Mouse (Mus musculus): ENCODE measurements around the gene Hoxb6.

The Hoxb6 gene

DNA sequence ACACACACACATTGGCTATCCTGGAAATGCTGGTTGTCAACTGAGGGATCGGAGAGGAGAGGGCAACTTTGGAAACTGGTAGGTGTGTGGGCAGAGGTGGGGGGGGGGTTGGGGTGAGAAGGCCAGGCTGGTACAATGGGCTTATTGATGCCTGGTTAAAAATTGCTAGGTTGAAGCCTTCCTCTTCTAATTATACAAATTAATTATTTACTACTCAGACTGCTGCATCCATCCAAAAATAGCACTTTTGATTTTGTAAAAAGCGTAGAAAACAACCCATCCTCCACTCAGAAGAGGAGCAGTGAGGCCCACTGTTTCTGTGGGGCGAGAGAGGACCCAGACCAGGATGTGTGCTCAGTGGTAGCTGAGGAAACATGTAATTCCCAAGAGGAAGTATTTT is 42.7 kb downstream of the Hoxb6 start:
- DNase-seq (ENCODE audit: low spot score in 2 of 2) = no peak

DNA sequence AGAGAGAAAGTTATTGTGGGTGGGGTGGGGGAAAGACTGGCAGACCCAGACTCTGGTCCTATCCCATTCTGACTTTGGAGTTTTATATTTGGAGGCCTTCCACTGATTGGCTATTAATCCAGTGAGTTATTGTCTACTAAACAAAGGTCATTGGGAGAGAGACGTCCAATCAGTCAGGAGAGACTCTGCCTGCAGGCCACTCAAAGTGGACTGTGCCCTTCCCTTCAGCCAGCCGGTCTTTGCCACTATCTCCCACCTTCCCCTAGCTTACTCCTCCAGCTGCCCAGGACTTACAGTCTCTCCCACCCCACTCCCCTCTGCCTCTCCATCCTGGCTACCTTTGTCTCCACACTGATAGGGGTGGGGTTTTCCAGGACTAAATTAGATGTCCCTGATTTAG is 44.3 kb downstream of the Hoxb6 start:
- DNase-seq (ENCODE audit: low spot score in 2 of 2) = no peak

DNA sequence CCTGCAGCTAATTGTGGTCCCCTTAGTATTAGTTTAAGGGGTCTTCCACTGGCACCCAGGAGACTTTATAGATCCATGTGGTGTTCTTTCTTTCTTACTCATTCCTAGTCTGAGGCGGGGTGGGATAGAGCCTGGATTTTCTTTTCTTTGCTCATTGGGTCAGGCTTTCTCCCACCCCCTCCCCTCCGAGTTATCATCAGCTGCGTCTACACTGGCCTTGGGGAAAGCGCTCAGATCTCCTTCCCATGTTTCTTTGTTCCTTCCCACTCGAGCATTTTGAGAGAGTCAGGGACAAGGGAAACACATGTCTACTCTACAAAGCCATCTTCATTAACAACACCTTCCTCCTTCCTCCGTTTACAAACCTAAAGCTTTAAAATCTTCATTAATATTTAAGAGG is 44.8 kb downstream of the Hoxb6 start:
- DNase-seq (ENCODE audit: low spot score in 2 of 2) = no peak

DNA sequence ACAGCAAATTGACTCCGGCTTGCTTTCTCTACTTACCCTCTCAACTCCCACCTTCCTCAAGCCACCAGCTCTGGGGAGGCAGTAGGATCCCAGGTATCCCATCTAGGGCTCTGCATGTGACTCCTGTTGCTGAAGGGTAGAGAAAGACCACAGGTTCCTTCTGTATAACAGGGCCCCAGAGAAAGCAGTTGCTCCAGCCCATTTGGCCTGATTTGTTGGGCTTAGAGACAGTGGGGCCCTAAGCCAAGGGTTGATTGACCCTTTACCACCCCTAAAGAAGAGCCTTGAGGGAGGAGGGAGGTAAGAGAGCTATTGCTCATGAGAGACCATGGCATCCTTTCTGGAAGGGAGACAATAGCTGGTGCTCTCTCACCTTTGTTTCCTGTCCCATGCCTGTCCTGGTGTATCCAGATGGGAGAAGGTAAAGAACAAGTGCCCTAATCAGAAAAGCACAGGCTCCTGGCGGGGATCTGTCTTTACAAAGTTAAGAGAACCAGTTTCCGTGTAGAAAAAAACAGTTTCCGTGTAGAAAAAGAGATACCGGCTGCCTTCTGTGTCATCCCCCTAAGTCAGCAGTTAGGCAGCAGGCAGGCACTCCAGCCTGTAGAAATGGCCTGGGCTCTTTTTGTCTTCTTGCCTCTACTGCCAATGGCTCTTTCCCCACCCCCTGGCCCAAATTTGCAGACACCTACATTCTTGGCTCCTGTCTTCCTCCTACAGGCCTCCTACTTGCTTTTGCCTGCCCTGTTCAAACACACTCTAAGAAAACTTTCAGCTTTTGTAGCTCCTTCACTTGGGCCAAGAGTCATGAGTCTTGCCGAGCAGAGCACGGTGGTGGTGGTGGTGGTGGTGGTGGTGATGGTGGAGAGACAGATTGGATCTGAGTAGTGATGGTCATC is 46.9 kb downstream of the Hoxb6 start:
- DNase-seq (ENCODE audit: low spot score in 2 of 2) = no peak

DNA sequence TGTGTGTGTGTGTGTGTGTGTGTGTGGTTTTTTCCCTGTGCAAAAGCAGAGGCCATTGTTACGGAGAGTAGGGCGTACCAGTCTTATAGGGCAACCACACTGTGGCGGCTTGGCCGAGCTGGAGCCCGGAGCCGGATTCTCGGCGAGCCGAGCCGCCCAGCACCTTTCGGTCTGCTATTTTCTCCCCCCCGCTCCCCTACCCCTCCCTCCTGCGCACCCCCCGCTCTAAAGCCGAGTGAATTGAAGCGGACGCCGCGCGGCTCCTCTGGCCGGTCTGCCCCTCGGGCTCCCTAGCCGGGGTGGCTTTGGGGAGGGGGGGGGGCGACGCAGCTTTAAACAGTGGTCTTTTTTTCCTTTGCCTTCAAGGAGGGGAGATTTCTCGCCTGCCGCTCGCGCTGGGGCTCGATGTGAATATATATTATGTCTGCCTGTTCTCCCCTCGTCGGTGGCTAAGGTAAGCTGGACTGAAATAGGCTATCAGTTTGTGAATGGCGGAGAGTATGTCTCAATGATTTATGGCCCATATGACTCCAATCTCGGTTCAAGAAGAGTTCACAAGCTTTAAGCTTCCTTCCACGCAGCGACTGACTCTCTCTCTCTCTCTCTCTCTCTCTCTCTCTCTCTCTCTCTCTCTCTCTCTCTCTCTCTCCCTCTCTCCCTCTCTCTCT is 48.6 kb downstream of the Hoxb6 start:
- DNase-seq (ENCODE audit: low spot score in 2 of 2) = no peak

DNA sequence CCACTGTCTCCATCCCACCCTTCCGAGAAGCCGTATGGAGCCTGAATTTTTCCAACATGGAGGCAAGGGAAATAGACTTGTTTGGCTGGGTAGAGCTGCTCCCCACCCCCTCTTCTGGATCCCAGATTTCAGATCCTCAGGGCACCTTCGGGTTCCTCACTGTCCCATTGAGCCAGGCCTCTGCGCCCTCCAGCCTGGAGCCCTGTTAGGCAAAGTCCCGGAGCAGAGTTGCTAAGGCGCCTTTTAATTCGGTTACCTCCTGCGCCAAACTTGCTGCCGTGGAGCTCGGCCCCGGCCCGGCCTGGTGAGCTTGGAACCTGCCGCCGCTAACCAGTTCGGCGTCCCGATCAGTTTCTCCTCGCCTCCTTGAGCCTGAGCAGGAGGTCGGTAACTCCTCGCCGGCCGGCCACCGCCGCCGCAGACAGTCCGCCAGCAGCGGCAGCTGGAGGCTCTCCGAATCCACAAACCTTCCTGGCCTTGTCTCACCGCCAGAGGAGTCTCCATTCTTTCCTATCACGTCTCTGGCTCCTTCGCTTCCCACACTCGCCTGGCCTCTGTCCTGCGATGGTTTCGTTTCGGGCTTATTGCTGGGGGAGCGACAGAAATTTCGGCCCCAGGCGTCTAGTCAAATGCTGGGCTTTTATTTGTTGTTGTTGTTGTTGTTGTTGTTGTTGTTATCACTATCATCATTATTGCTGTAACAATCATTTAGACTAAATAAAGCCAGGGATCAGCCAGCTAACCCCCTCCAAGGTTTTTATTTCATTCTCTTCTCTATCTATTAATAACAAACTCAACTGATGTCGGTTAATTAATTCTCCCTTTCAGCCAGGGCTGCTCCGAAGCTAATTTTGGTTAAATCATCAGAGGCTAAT is 49.7 kb downstream of the Hoxb6 start:
- no peak for DNase-seq (ENCODE audit: low spot score in 2 of 2)

DNA sequence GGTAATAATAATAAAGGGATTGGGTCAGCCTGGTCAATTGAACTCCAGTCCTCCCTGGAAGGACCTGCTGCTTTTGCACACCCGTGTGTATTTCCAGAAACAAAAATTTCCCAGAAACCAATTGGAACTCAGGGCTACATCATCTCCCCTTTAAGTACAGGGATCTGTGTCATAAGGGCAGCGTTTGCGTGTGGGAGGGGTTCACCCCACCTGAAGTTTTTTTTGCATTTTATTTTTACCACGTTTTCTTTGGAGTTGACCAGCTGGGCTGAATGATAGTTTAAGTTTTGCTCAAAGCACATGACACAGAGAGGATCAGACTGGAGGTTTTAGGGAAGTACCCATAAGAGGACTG is 50.3 kb downstream of the Hoxb6 start:
- DNase-seq (ENCODE audit: low spot score in 2 of 2) = no peak

DNA sequence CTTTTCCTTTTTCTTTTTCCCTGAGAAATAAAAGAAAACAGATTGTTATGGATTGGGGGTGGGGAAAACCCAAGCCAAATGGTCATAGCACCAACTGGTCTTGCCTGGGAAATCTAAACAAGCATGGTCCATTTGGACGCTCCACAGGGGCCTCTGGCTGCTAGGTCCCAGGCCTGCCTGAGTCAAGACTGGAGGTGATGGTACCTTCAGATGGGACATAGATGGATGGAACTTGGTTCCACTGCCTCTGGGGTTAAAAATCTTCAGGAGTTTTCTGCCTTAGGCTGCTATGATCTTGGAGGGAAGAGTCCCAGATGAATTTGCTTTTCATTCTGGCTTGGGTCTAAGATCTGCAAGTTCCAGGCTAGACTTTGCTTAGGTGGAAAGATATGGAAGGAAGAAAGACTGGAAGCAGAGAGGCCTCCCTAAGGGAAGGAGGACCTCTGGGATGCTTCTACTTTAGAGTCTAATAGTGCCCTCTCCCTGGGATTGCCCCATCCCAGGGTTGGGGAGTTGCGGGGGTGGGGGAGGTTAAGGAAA is 51.0 kb downstream of the Hoxb6 start:
- DNase-seq (ENCODE audit: low spot score in 2 of 2) = no peak

DNA sequence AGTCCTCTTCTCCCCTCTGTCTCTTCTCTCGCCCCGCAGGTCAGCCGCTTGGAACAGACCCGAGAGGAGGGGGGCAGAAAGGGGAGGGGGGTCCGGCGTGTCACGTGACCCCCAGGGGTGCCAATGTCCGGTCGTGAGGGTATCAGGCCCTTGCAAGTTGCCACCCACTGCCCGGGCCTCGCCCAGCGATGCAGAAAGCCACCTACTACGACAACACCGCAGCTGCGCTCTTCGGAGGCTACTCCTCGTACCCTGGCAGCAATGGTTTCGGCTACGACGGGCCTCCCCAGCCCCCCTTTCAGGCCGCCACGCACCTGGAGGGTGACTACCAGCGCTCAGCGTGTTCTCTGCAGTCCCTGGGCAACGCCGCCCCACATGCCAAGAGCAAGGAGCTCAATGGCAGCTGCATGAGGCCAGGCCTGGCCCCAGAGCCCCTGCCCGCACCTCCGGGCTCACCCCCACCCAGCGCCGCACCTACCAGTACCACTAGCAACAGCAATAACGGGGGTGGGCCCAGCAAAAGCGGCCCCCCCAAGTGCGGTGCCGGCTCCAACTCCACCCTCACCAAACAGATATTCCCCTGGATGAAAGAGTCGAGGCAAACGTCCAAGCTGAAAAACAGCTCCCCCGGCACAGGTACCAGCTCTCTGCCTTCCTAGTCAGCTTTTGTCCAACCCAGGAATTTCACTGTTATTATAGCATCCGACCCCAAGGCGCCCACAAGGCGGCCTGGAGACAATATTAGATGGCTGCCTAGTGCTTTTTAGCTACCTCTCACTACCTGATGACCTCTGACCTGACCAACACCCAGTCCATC is 52.0 kb downstream of the Hoxb6 start:
- DNase-seq (ENCODE audit: low spot score in 2 of 2) = no peak

DNA sequence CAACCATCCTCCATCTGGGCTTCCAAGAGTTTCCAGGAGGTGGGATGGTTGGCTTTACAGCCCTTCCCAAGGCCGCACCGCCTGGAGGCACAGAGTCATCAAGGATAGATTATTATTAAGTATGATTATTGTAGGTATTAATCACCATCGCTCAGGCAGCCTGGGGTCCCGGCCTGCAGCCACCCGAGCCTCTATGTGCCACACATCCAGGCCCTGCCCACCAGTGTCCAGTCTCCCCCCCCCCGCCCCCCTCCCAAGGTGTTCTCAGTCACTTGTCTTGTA is 52.5 kb downstream of the Hoxb6 start:
- no peak for DNase-seq (ENCODE audit: low spot score in 2 of 2)

DNA sequence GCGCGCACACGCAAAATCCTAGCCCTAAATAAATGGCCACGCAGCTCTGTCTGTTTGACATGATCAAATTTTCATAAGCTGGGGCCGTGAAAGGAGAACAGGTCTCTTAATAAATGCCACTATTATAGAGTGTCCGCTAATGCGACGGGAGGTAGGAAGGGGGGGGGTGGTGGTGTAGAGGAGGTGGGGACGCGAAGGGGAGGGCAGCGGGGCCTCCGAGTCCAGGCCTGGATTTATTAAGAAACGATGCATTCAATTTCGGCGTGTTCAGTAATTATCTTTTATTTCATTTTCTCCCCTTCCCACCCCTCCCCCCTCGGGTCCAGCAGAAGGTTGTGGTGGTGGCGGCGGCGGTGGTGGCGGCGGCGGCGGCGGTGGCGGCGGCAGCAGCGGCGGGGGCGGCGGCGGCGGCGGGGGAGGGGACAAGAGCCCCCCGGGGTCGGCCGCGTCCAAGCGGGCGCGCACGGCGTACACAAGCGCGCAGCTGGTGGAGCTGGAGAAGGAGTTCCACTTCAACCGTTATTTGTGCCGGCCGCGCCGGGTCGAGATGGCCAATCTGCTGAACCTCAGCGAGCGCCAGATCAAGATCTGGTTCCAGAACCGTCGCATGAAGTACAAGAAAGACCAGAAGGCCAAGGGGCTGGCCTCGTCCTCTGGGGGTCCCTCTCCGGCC is 53.1 kb downstream of the Hoxb6 start:
- no peak for DNase-seq (ENCODE audit: low spot score in 2 of 2)

DNA sequence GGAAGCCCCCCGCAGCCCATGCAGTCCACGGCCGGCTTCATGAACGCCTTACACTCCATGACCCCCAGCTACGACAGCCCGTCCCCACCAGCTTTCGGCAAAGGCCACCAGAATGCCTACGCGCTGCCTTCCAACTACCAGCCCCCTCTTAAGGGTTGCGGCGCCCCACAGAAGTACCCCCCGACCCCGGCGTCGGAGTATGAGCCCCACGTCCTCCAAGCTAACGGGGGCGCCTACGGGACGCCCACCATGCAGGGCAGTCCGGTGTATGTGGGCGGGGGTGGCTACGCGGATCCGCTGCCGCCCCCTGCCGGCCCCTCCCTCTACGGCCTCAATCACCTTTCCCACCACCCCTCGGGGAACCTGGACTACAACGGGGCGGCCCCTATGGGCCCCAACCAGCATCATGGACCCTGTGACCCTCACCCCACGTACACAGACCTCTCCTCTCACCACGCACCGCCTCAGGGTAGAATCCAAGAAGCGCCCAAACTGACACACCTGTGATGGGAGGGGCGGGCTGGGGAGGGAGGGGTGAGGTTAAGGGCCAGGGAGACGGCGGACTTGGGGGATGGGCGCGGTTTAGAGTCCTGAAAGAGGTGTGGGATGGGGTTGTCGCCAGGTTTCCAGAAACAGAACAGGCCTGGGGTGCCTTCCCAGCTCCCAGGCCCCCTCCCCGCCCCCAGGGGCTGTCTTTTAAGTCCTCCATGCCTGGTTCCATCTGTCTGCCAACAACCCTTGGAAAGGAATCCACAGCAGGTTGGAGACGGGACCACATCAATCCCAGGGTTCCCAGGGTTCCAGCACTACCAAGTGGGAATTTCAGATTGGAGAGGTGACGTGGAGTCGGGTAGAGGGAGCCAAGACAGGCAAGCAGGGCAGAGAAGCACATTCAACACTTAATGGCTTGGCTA is 53.9 kb downstream of the Hoxb6 start:
- no peak for DNase-seq (ENCODE audit: low spot score in 2 of 2)

DNA sequence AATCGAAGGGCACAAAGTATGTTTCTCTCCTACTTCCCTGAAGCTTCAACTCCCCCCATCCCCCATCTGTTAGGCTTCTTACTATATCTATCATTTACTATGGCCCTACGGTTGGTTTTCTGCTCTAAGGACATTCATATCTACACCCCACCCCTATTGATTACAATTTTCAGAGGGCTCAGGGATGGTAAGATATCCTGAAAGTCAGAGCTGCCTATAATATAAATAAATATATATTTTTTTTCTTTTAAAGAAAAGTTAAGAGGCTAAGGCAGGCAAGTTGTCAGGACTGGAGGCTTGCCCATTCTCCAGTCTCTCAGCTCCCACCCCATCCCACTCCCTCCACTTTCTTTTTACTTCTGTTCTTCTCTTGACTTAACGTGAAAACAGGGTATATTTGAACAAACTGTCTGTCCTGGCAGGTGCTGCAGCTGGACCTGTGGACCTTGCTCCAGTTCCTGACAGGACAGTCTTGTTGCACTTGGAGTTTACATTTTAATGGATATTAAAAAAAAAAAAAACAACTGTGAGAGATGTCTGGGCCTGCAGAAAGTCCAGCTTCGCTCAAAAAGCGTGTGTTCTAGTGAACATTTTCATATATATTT is 54.7 kb downstream of the Hoxb6 start:
- no peak for DNase-seq (ENCODE audit: low spot score in 2 of 2)

DNA sequence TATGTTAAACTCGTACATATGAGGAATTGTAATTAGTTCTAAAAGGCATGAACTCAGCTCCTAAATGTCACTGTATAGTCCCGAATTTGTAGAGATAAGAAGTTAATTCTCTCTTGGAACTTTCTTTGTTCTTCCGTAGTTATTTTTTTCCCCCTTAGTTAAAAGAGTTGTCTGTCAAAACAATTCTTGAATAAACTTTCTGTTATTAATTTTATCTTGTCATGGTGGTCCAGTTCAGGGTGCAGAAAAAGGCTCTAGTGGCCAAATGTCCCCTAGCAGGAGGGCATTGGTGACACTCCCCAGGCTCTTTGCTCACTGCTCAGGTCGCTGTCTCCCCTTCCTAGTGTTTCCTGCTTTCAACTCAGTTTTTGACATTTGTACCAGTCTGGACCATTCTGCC is 55.4 kb downstream of the Hoxb6 start:
- DNase-seq (ENCODE audit: low spot score in 2 of 2) = no peak

DNA sequence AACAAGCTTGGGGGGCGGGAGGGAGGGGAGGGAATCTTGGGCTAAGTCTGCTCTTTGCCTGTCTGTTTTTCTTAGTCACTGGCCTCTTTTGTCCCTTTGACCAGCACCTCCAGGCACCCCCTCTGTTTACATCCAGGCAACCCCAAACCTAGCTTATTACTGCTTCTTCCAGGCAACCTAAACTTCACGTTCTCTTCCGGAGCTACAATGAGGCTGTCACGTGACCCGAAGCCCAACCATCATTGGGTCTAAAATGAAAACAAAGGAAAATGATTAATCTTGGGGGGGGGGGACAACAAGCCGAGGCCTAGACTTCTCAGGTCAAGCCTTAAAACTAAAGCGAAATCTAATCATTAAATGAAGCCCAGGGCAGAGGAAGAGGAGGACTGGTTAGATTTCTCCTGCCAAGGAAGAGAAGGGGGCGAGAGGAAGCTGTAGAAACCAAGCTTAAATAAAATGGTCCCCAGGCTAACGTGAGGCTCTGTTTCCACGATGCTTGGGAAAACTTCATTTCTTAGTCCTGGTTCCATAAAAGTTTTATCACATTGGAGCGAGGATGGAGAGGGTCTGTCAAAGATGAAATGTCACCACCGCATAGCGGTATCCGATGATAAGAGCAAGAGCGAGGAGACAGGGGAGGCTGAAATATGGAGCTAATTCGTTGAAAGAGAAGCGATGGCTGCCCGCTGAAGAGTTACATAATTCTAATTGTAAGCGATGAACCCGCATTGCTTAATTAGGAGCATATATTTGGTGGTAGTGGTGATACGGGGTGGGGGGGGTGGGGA is 56.1 kb downstream of the Hoxb6 start:
- no peak for DNase-seq (ENCODE audit: low spot score in 2 of 2)

DNA sequence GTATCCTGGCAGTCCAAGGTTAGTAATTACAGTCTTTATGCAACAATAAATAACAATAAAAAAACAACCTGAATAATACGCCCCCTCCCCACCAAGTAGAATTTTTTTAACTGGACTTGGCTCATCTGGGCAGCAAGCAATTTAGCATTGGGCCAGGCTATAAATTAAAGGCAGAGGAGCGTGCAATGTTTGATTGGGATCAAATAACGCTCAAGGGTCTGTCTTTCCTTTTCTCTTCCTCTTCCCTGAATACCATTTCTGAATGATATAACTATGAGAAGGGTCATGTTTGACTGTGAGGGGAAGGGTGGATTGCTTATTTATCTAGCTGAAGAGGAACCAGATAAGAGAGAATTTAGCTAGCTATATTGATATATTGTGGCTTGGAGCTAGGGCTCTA is 56.7 kb downstream of the Hoxb6 start:
- no peak for DNase-seq (ENCODE audit: low spot score in 2 of 2)

DNA sequence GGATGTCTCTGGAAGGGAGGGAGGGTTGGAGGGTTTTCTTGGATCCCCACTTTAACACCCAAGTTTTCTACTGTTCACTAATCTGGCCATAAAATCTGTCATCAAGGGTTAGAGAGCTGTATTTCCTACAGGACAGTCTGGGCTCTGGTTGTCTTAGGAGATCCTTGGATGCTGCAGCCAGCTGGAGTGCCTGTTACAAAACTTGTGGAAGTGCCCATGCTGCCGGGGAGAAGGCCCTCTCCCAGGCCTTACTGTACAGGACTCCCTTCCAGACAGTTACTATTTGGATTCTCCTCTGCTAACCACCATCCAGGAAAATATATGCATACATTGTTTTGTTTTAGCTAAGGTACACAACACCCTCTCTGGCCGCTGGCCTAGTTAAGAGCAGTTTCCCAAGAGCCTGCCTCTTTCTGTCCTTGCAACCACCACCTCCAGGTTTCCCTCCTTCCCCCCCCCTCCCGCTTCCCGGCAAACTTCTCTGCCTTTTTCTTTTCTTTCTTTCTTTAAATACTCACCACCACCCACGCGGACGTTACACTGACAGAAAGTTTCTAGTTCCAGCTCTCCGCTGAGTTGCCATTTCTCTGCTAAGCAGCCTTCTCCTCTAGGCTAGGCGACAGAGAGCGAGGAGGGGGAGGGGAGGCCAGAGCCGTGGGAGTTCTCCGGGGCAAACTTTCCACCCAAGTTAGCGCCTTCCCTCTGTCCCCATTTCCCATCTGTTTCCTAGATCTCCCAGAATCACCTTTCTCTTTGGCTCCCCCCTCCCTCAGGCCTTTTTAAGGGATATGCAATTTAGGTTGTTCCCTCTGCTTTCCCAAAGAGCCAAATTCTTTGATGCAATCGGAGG is 57.4 kb downstream of the Hoxb6 start:
- no peak for DNase-seq (ENCODE audit: low spot score in 2 of 2)

DNA sequence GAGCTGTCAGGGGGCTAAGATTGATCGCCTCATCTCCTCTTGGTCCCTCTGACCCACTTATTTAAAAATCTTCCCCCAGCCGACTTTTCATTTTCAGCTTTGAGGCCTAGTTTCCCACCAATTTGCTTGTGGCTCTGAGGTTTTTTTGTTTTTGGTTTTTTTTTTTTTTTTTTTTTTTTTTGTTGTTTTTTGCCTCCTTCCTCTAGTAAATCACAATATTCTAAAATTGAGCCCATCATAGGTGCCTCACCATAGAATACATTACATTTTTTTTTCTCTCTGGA is 58.0 kb downstream of the Hoxb6 start, which contains the start of gene Hoxb2:
Gene Hoxb2 (plus strand): TSS at position 185 of the 284 bp plus-strand sequence.
- DNase-seq (ENCODE audit: low spot score in 2 of 2) = no peak
